Mouse (Mus musculus) liver, embryonic 14.5 days (tissue): Measurements from ENCODE around the gene Krtap5-4. TPM values are rescaled to one million over a fixed set of nuclear protein-coding genes. Genes with fewer than 3 reads are reported as not detected.
A peak's percentile ranks its signal among the peaks of the same experiment; 100 is the strongest.

ENCODE experiments used
- ATAC-seq: fragments of 200-750 bp; cut with Nextera tagmentation; 2 replicates; pipeline ENCODE4 v1.8.0; 2017; ENCODE audit warnings: moderate number of reproducible peaks, mild to moderate bottlenecking, moderate library complexity; ENCODE audit not compliant: insufficient read depth
- DNase-seq, 3 experiments: peaks; one replicate each; pipeline ENCODE4 v3.0.0-alpha.2; 2012 to 2013; ENCODE audit warnings: low read depth in 3 of 3, low spot score in 3 of 3
- H3K27ac ChIP-seq: fragments of 300-500 bp; sonication (generic); 2 replicates; pipeline ENCODE4 v1.5.1; 2014; ENCODE audit warnings: moderate library complexity, mild to moderate bottlenecking, control low read depth, inconsistent platforms
- H3K27me3 ChIP-seq: fragments of 300-500 bp; sonication (generic); 2 replicates; pipeline ENCODE4 v1.6.1; 2014; ENCODE audit warnings: mild to moderate bottlenecking, low read length, moderate library complexity; ENCODE audit not compliant: control insufficient read depth, insufficient read depth
- H3K36me3 ChIP-seq: fragments of 300-500 bp; sonication (generic); replicated peaks from 2 replicates; pipeline ENCODE4 v1.6.1; 2014; ENCODE audit warnings: low read depth; ENCODE audit not compliant: control insufficient read depth, insufficient read depth
- H3K4me1 ChIP-seq, 2 experiments: fragments of 200-500 bp in 1 of 2; fragments of 300-500 bp in 1 of 2; sonication (generic) in 1 of 2; replicated peaks; 2 replicates each; pipeline ENCODE4 v1.6.1; 2012 to 2014; ENCODE audit warnings: antibody characterized with exemption in 1 of 2, inconsistent platforms in 1 of 2, low read length in 1 of 2; ENCODE audit not compliant: control insufficient read depth in 2 of 2, insufficient read depth in 2 of 2
- H3K4me2 ChIP-seq: fragments of 300-500 bp; sonication (generic); 2 replicates; pipeline ENCODE4 v1.6.1; 2014; ENCODE audit warnings: low read depth, mild to moderate bottlenecking, control low read depth, moderate library complexity
- H3K4me3 ChIP-seq, 2 experiments: fragments of 200-500 bp in 1 of 2; fragments of 300-500 bp in 1 of 2; sonication (generic) in 1 of 2; 2 replicates each; pipeline ENCODE4 v1.5.1; 2012 to 2014; ENCODE audit warnings: low read depth in 2 of 2, low read length in 2 of 2, mild to moderate bottlenecking in 2 of 2, control low read depth in 1 of 2, inconsistent platforms in 1 of 2, moderate library complexity in 1 of 2; ENCODE audit not compliant: insufficient read depth in 1 of 2
- H3K9ac ChIP-seq: fragments of 300-500 bp; sonication (generic); replicated peaks from 2 replicates; pipeline ENCODE4 v1.6.1; 2014; ENCODE audit warnings: mild to moderate bottlenecking, control low read depth, moderate library complexity
- H3K9me3 ChIP-seq: fragments of 300-500 bp; sonication (generic); 2 replicates; pipeline ENCODE4 v1.6.1; 2016; ENCODE audit warnings: low read length, mixed read lengths; ENCODE audit not compliant: control insufficient read depth
- CTCF ChIP-seq: IDR thresholded peaks from 2 replicates; pipeline ENCODE4 v1.5.1; 2016; ENCODE audit warnings: antibody characterized with exemption, low read depth, control low read depth
- EP300 ChIP-seq: IDR thresholded peaks from 2 replicates; pipeline ENCODE4 v1.6.1; 2016; ENCODE audit warnings: antibody characterized with exemption, low read depth
- WGBS: fragments of 180-500 bp; shearing (Covaris S2); extraction: QIAGEN DNeasy Blood & Tissue Kit; methylation state at CpG from one replicate; pipeline ENCODE4 v1.1.7; 2014; ENCODE audit not compliant: insufficient replicate concordance; 5-methylcytosine and 5-hydroxymethylcytosine counted together
- polyA plus RNA-seq, 2 experiments: library from polyadenylated mRNA; depleted of rRNA in 1 of 2; stranded (reverse) in 1 of 2; unstranded in 1 of 2; fragments of >200 nt; fragmentation: Nextera tagmentation in 1 of 2; extraction: Ambion mirVana in 1 of 2; gene quantifications; 2 replicates each; pipeline versions ENCODE4 v1.2.1 to v1.2.3; 2012 to 2014

Gene Krtap5-4
- polyA plus RNA-seq, 2 experiments, result not detected

- Histone ChIP-seq H3K27me3 (no peaks in the 10 kb centered on the region), H3K4me3 (no peak overlapping the region), H3K9ac (no peak overlapping the region), H3K9me3 (no peaks in the 10 kb centered on the region), H3K36me3 (no peaks in the 10 kb centered on the region), H3K4me2 (no peak overlapping the region), H3K4me1 (peaks cover 0 to 8% of the 10 kb centered on the region in 2 experiments; a peak in 3 of 4 replicates), H3K27ac (no peak overlapping the region)
- TF ChIP-seq EP300 (no peak), CTCF (no peak)
- 65% methylated on average over 10 of the region's 10 CpGs for WGBS
- no peak for DNase-seq
- no peak for ATAC-seq
Measured at GRCm38 (mm10) chr7:142341564-142342246, 38.4 kb downstream of the Krtap5-4 start.

- no peaks in the 10 kb centered on the region for H3K9me3 ChIP-seq
- DNase-seq, result no peak
- H3K27me3 ChIP-seq, result no peaks in the 10 kb centered on the region
- no peak overlapping the region for H3K9ac ChIP-seq
- WGBS, result 50% methylated on average over 3 of the region's 3 CpGs
- no peak for ATAC-seq
- H3K4me3 ChIP-seq, result no peak overlapping the region
- no peak overlapping the region for H3K4me2 ChIP-seq
- no peak overlapping the region for H3K27ac ChIP-seq
- H3K36me3 ChIP-seq, result no peaks in the 10 kb centered on the region
- peaks cover 3 to 9% of the 10 kb centered on the region in 2 experiments for H3K4me1 ChIP-seq
- TF ChIP-seq CTCF (no peak), EP300 (no peak)
Measured at GRCm38 (mm10) chr7:142342247-142342640, 38.9 kb downstream of the Krtap5-4 start.

- Histone ChIP-seq H3K4me1 (peaks cover 29 to 32% of the 10 kb centered on the region in 2 experiments), H3K9me3 (no peaks in the 10 kb centered on the region), H3K27me3 (no peaks in the 10 kb centered on the region), H3K4me2 (no peak overlapping the region), H3K27ac (0 out of 2 replicates have a peak overlapping the region, but pooled peaks have one; percentile 16), H3K4me3 (no peak overlapping the region), H3K9ac (no peak overlapping the region), H3K36me3 (no peaks in the 10 kb centered on the region)
- ATAC-seq, result peak; percentile 64; the same call in 1 of the 2 replicates
- 26% methylated on average over 4 of the region's 4 CpGs for WGBS
- TF ChIP-seq EP300, result no peak
- no peak for TF ChIP-seq CTCF
- DNase-seq, result no peak
Measured at GRCm38 (mm10) chr7:142347542-142347941, 44.2 kb downstream of the Krtap5-4 start.

- Histone ChIP-seq H3K4me2 (no peak overlapping the region), H3K27ac (no peak overlapping the region), H3K36me3 (no peaks in the 10 kb centered on the region), H3K27me3 (no peaks in the 10 kb centered on the region), H3K4me3 (no peak overlapping the region), H3K4me1 (peaks cover 47 to 49% of the 10 kb centered on the region in 2 experiments), H3K9me3 (no peaks in the 10 kb centered on the region), H3K9ac (no peak overlapping the region)
- ATAC-seq, result no peak
- WGBS, result 58% methylated on average over 9 of the region's 9 CpGs
- DNase-seq, result no peak
- no peak for TF ChIP-seq CTCF
- TF ChIP-seq EP300, result no peak
Measured at GRCm38 (mm10) chr7:142349308-142349961, 46.1 kb downstream of the Krtap5-4 start.

GRCm38 (mm10) chr7:142351569-142351968, 48.2 kb downstream of the Krtap5-4 start:
- ATAC-seq (no peak), DNase-seq (no peak)
- Histone ChIP-seq H3K4me3 (no peak overlapping the region), H3K4me1 (peaks cover 60 to 63% of the 10 kb centered on the region in 2 experiments), H3K9me3 (no peaks in the 10 kb centered on the region), H3K27me3 (no peaks in the 10 kb centered on the region), H3K9ac (no peak overlapping the region), H3K27ac (peak overlapping the region; percentile 73), H3K36me3 (no peaks in the 10 kb centered on the region), H3K4me2 (no peak overlapping the region)
- 20% methylated on average over 5 of the region's 5 CpGs for WGBS
- no peak for TF ChIP-seq CTCF
- peak; percentile 50; the same call in 1 of the 2 replicates for TF ChIP-seq EP300
